Mouse (Mus musculus): ENCODE measurements around the gene Colgalt2. TPM values are rescaled to one million over a fixed set of nuclear protein-coding genes. Genes with fewer than 3 reads are reported as not detected.
"Not testable (repeated sequence)": the region's sequence is repeated elsewhere in the genome, so short reads cannot be mapped to it uniquely, and the experiment has no call there.

The Colgalt2 gene
- total RNA-seq, 2 experiments from 2014 or later = 5.5 to 6.8 TPM

DNA sequence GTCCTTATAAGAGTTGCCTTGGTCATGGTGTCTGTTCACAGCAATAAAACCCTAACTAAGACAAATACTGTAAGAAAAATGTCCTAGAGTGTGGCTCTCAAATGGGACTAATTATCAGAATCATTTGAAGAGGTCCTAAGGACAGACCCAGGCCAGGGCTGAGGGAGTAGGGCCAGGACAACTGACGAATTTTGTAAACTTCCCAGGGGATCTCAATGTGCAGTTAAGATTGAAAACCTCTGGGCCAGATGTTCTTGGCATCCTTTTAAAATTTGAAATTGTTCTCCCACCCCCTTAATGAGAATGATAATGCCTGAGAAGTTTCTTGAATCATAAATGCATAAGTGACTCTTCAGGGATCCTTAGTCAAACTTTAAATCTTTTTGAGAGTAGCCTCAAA lies 14.3 kb downstream of the Colgalt2 start:
- intact Hi-C loops (cut with DNase I) = no loop called here
- no peak for DNase-seq (ENCODE audit: low spot score in 2 of 2)

DNA sequence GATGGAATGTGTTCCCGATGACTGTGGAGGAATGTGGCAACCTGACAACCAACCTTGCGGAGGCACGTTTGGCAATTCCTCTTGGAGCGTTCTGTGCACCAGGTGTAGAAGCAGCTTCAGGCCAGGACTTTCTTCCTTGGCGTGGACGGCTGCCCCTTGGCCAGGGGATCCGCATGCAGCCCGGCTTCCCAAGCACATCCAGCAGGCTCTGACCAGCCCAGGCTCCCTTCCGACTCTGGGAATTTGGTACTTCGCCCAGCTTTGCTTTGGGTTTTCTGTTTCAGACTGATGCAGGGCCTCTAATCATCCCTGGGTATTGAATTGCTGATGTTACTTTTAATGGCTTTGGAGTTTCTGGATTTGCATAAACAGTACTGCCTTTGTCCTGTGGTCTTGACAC lies 14.8 kb downstream of the Colgalt2 start:
- peak in 1 of 2 experiments; percentile 57 for DNase-seq (ENCODE audit: low spot score in 2 of 2)
- intact Hi-C loops (cut with DNase I) = no loop called here

DNA sequence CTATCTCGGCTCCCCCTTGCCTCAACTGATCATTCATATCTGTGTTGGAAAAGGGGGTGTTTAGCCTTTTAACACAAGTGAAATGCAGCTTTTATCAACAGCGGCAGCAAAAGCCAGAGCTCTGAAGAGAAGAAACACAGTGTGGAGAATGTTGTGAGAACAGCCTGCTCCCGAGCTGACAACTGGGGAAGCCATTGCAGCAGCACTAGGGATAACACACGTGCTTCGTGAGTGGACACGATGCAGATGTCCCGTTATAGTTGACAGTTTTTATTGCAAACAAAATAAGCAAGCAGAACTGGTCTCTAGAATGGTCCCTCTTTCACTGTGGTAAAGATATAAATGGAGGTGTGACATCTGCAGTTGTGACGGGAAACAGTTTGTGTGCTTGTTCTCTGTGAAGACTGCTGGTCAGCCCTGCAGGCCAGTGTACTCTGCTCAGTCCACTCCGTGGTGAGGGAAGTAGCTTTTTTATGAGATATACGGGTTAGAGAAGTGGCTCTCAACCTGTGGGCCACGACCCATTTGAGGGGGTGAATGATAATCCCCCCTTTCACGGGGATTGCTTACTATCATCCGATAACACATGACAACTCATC lies 16.8 kb downstream of the Colgalt2 start:
- DNase-seq (ENCODE audit: low spot score in 2 of 2) = no peak
- intact Hi-C loops (cut with DNase I) = no loop called here

DNA sequence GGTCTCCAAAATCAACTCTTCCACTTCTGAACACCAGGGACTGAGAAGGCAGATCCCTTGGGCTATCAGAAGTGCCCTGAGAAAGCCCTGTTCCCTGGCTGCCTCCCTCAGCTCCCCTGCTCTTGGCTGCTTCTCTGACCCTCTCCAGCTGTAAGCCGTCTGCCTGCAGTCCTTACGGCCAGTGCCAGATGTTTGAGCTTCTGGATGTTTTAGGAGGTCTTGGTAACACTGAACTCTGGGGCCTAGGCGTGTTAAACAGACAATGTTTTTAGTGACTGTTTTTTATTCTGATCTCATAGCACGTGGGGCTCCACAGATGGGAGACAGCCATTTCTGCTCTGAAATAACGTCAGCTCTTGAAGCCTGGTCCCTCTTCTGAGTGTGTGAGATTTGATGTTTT lies 18.0 kb downstream of the Colgalt2 start:
- intact Hi-C loops (cut with DNase I) = no loop called here
- no peak for DNase-seq (ENCODE audit: low spot score in 2 of 2)

DNA sequence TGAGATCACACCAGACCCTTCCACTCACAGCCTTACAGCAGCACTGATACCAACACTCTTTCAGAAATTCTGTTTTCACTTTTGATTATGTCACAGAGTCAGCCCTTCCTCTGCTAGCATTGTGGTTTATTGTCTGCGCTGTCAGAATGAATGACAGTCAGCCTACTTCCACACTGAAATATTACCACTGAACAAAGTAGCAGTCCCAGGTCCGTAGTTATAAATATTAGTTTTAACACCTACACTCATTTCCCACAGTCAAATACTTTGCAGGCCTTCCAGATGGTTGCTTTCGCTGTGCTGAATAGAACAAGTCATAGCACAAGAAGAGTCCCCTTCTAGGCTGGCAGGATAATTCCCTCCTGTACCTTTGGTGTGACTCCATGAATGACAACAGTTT lies 22.7 kb downstream of the Colgalt2 start:
- intact Hi-C loops (cut with DNase I) = no loop called here
- peak in 1 of 2 experiments; percentile 14 for DNase-seq (ENCODE audit: low spot score in 2 of 2)

DNA sequence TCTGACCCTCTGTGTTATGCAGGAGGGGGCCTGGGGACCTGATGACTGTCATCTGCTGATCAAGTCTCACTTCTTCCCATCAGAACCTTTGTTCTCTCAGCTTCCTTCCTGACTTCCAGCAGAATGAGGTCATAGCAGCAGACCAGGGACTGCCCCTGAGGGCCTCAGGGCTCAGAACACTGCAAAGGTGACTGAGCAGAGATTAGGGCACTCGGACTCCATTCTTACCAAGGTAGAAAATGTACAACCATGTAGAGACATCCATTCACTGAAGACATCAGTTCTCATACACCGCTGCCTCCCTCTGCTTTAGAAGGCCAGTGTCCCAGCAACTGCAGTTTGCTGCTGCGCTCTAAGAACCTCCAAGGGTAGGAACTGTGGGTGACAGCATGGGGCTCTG lies 23.4 kb downstream of the Colgalt2 start:
- no peak for DNase-seq (ENCODE audit: low spot score in 2 of 2)
- intact Hi-C loops (cut with DNase I) = no loop called here

DNA sequence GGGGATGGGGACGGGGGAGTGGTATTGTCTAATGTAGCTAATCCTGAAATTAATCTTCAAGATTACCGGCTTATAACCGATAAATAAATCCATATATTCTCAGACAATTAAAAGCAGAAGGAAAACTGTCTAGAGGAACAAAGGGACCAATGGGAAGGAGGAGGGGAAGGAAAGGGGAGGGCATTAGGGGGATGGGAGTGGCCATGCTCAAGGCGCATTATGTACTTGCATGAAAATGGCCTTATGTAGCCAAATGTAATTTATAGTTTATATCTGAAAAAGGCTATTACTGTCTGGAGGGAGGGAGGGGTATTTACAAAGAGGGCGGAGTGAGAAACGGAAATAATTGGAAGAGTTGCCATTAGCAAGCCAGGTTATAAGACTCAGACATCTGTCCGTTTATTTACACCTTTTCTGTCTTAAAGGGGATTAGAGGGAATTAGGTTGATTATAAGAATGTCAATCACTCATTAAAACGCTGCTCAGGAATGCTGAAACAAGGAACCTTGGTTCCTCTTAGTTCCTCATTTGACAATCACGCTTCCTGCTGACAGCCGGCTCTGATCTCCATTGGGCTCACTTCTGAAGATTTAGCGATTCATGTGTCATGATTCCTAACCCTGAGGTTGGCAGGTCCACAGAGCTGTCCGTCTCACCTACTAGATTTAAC lies 28.4 kb downstream of the Colgalt2 start:
- no peak for DNase-seq (ENCODE audit: low spot score in 2 of 2)
- intact Hi-C loops (cut with DNase I) = no loop called here

DNA sequence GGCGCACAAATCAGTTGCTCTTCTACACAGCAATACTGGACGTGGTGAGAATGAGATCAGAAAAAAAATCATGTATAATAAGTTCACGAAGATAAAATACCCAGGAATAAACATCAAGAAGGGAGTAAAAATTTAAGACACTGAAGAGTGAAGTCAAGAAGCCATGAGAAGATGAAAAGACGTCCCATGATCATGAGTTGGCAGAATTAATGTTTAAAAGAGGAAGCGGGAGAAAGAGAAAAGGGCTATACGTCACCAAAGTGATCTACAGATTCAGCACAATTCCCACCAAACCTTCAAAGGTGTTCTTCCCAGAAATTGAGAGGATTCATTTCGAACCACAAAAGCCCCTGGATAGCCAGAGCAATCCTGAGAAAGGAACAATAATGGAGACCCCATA lies 30.2 kb downstream of the Colgalt2 start:
- no peak for DNase-seq (ENCODE audit: low spot score in 2 of 2)
- intact Hi-C loops (cut with DNase I) = no loop called here

DNA sequence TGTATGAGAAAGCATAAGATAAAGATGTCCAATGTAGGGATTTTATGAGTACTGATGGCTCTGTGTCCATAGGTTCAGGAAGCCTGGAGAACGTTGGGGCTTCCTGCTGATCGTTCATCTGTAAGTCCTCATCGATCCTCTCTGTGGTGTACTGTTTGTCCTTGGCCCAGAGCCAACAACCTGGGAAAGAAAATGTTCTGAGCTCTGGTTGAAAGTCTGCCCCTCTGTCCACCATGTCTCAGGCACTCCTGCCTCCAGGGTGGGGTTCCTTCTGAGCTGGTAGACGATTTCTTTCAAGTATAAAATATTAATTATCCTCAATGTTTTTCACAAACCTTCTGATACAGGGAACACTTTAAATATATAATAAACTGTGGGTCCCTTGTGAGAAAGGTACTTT lies 34.5 kb downstream of the Colgalt2 start:
- intact Hi-C loops (cut with DNase I) = no loop called here
- no peak for DNase-seq (ENCODE audit: low spot score in 2 of 2)

DNA sequence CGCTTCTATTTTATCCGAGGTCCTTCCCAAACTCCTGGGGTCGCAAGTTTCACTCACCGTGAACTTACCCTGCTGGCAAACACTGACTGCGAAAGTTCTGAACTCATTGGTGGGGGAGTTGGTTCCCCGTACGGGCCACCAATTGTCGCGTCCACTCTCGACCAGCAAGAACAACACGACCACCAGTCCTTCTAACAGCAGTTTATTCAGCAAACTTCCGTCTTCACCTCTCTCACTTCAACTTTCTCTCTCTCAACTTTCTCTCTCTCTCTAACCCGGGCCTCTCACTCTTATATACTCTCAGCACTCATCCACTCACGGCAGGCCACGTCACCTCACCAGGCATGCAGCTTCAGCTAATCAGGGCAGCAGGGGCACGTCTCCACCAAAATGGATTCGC lies 37.9 kb downstream of the Colgalt2 start:
- intact Hi-C loops (cut with DNase I); DNase-seq (ENCODE audit: low spot score in 2 of 2): not testable (repeated sequence)

DNA sequence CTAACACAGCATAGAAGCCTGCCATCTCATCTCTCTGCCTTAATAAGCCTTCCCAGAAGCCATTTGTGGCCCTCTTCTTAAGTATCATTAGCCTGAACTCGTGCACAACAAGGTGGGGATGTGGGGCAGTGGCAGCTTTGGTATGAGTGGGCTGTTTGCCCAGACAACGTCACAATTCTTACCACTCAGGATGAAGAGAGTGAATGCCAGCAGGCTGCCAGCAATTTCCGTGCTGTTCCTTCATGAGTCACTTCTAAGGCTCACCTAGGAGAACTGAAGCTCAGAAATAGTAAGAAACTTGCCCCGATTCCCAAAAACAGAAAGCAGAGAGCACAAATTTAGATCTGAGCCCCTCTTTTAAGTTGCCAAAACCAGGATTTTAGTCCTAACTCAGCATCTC lies 39.8 kb downstream of the Colgalt2 start:
- intact Hi-C loops (cut with DNase I) = no loop called here
- peak in 1 of 2 experiments; percentile 17 for DNase-seq (ENCODE audit: low spot score in 2 of 2)

DNA sequence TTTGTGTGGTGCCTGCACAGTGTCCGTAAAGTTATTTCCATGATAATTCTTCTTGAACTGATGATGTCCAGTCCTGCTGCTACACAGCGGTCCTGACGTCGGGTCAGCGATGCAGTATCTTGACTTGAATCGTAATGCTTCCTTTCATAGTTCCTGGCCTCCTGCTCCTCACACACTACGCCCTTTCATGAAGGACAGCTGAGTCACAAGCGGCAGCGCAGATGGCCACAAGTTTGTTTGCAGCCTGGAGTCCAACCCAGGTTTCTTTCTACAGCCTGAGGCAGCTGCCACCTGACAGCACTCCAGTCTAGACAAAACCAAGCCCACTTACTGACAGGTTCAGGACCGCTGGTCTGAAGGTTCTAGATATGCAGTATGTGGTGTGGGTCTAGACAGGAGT lies 40.2 kb downstream of the Colgalt2 start:
- intact Hi-C loops (cut with DNase I) = no loop called here
- peak in 1 of 2 experiments; percentile 20 for DNase-seq (ENCODE audit: low spot score in 2 of 2)

DNA sequence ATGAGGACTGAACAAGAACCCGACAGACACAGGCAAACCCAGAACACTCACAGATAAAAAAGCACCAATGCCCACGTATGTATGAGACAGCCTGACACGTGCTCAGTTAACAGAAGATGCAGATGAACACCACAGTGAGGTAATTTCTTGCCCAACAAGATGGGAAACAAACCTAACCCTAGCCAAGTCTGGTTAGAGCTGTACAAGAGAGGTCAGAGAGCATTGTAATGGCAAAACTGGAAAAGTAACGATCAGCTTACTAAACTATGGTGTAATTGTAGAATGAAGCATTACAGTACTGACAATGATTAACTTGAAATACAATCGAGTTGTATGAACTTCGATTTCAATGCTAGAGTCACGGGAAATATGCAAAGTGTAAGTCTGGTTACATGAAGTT lies 45.0 kb downstream of the Colgalt2 start:
- no peak for DNase-seq (ENCODE audit: low spot score in 2 of 2)
- intact Hi-C loops (cut with DNase I) = no loop called here

DNA sequence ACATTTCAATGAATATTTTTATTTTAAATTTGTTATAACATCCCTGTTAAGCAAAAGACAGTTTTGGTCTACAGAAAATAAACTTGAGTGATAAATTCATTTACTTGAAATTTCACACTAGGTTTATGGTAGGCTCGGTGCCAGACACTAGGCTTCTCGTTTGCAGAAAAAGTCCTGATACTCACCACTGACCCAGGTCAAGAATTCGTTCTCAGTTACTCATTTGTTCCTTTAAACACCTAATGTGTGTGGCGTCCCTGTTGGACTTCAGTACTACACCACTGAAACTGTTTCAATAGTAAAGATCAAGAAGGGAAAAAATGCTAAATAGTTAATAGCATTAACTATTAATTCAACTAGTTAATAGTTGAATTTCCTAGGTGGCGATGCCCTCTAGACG lies 46.3 kb downstream of the Colgalt2 start:
- intact Hi-C loops (cut with DNase I) = no loop called here
- DNase-seq (ENCODE audit: low spot score in 2 of 2) = no peak

DNA sequence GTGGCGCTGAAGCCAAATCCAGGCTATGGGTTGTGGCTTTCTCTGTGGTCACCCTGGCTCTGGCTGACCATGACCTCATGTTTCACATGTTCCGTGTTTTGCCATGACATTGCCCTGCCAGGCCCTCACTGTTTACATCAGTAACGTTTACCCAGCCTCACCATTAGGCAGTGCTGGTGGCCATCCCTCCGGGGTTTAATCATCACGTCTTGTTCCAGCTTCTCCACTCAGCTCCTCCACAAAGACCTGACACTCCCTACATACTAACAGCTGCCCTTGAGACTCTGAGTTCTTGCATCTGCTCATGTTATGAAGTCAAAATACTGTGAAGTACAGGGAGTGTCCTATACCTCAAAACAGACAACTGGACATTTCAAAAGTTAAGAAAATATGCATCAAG lies 54.9 kb downstream of the Colgalt2 start:
- intact Hi-C loops (cut with DNase I) = no loop called here
- no peak for DNase-seq (ENCODE audit: low spot score in 2 of 2)

DNA sequence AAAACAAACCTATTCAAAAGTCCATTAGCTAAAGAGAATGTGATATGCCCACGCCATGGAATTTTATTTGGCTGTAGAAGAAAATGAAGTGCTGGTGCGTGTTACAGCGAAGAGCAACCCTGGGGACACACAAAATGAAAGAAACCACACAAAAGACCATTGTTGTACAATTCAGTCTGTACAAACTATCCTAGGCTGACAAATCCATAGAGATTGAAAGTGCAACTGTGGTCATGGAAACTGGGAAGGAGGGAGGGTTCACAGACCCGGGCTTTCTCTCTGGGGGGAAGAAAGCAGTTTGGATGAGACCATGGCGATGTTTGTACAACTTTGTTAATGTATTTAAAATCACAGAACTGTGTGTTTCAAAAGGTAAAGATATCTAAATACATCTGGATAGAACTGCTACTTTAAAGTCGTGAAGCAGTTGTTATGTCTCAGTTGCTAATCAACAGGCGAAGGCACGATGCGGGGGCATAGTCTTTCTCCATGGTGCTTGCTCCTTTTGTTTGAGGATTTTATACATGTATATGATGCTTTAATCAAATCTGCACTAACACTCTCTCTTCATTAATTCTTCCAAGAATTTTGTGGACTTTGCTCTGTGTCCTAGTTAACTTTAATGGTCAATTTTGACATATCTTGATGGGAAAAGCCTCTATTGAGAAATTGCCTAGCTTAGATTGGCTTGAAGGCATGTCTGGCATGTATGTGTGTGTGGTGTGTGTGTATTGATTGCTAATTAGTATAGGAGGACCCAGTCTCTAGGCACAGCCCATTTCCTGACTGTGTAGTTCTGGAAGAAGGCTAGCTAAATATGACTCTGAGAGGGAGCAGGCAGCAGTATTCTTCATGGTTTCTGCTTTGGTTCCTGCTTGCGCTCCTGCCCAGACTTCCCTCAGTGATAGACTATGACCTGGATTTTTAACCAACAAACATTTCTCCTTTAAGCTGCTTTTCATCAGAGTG lies 55.9 kb downstream of the Colgalt2 start:
- DNase-seq (ENCODE audit: low spot score in 2 of 2) = no peak
- intact Hi-C loops (cut with DNase I) = no loop called here

DNA sequence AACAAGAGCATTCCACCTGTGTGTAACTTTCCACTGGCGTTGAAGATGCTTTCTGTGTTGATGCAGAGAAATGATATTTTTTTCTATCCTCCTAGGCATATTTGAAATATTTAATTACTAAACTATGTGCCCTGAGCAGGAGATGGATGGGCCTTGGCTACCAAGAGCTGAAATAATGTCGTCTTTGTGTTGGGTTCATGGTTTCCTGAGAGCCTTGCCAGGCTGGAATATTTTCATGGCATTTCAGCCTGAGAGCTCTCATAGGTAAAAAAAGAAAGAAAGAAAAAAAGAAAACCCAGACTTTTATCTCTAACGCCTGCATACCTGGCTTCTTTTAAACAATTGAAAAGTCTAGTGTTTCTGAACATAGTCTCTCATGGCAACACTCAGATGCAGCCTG lies 56.6 kb downstream of the Colgalt2 start:
- intact Hi-C loops (cut with DNase I) = no loop called here
- DNase-seq (ENCODE audit: low spot score in 2 of 2) = no peak

DNA sequence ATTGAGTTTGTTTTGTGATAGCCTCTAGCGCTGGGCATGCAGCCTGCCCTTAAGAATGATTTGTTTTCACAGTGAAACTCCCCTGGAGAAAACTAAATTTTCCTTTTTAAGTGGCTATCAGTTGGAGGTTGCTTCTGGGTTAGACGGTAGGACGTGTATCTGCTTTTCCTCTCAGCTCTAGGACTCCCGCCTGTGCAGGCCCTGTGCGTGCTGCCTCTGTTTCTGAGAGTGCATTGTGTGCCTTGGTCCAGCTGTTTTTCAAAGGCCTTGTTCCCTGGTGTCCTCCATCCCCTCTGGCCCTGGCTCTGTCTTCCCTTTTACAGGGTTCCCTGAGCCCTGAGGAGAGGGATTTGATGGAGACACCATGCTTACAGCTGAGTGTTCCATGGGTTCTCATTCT lies 58.0 kb downstream of the Colgalt2 start:
- DNase-seq (ENCODE audit: low spot score in 2 of 2) = no peak
- intact Hi-C loops (cut with DNase I) = no loop called here

DNA sequence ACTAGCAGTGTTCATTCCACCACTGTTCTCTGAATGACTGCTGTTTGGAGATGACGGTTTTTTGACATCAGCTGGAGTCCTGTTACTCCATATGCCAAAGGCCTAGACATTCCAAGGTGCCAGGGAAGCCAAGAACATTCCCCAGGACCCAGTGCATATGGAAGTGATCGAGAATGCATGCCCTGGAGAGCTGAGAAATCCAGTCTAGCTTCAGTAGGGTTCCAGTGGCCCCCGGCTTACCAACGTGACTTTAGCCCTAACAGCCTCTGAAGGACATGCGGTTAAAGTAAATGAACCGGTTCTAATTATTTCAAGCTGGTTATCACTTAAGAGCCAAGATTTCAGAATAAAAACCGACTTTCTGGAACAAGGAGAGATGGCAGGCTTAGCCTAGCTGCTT lies 59.4 kb downstream of the Colgalt2 start:
- intact Hi-C loops (cut with DNase I) = no loop called here
- no peak for DNase-seq (ENCODE audit: low spot score in 2 of 2)

DNA sequence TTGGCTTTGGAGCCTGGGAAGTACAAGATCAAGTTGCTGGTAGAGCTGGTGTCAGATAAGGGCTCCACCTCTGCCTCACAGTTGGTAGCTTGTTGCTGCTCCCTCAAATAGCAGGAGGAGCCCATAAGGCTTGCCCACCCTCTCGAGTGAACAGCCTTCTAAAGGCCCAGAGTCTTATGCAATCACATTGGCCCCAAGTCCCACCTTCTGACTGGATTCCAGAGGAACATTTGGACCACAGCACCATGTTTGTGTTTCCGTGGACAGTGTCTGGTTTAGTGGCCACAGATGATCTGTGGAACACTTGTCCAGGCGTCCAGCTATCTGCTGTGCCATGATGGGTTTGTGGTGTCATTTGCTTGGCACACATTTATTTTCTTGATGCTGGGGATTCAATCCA lies 61.3 kb downstream of the Colgalt2 start:
- DNase-seq (ENCODE audit: low spot score in 2 of 2) = no peak
- intact Hi-C loops (cut with DNase I) = no loop called here

DNA sequence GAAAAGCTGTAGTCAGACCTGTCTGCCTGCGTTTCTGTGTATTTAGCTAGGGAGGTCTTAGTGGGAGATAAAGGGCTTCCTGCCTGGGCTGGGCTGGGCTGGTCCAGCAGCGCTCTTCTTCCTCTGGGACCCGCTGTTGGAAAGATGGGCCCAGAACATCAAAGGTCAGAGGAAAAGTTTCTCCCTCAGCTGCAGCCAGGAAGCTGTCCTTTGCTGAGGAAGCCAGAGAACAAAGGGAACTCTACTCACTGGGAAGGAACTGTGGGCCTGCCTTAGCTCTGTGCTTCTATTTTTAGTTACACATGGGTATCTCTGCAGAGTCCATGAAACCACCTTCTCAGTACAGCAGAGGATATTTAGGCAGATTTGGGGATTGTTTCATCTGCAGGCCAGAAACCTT lies 62.2 kb downstream of the Colgalt2 start:
- DNase-seq (ENCODE audit: low spot score in 2 of 2) = no peak
- intact Hi-C loops (cut with DNase I) = no loop called here

Data from left cerebral cortex, postnatal 25 days (tissue).